Mouse (Mus musculus): ENCODE measurements around the gene Hspa12a. TPM values are rescaled to one million over a fixed set of nuclear protein-coding genes. Genes with fewer than 3 reads are reported as not detected.

Gene Hspa12a
- polyA plus RNA-seq, 2 experiments from 2014 or later = 0.98 to 2.1 TPM

DNA sequence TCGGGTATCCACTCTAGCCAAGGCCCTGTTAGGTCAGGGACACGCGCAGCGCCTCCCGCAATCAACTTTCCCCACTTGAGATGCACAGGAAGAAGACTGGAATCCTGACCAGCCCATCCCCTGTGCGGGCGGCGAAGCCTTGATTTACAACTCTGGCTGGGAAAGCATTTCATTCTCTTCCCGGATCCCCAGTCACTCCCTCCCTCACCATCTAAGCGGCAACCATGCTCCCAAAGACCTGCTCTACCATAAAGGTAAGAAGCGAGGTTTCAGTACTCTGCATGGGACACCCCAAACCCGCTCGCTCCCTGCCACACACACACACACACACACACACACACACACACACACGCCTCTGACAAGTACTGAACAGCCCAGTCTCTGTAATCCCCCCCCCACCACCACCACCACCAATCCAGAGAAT, 83.6 kb downstream of the Hspa12a start:
- no peak for ATAC-seq

DNA sequence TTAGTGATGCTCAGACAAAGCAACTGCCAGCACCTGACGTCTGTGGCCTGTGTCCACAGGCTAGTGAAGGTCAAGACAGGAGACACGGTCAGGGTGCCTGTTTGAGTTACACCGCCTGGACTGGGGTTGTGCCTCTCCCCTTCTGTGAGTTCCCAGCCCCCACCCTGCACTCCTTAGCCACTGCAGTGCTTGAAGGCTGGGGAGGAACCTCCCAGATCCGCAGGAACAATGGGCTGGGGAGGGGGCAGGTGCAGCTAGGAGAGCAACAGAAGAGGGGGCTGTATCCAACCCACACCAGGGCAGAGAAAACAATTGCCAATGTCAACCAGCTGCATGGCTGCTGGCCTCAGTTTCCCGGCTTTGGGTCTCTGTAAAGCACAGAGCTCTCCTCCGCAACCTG, 84.1 kb downstream of the Hspa12a start:
- no peak for ATAC-seq

GRCm38 (mm10) chr19:58856129-58856855, 87.2 kb downstream of the Hspa12a start:
- no peak for ATAC-seq

GRCm38 (mm10) chr19:58854899-58855298, 88.6 kb downstream of the Hspa12a start:
- ATAC-seq = no peak

GRCm38 (mm10) chr19:58853036-58853735, 90.3 kb downstream of the Hspa12a start:
- no peak for ATAC-seq

DNA sequence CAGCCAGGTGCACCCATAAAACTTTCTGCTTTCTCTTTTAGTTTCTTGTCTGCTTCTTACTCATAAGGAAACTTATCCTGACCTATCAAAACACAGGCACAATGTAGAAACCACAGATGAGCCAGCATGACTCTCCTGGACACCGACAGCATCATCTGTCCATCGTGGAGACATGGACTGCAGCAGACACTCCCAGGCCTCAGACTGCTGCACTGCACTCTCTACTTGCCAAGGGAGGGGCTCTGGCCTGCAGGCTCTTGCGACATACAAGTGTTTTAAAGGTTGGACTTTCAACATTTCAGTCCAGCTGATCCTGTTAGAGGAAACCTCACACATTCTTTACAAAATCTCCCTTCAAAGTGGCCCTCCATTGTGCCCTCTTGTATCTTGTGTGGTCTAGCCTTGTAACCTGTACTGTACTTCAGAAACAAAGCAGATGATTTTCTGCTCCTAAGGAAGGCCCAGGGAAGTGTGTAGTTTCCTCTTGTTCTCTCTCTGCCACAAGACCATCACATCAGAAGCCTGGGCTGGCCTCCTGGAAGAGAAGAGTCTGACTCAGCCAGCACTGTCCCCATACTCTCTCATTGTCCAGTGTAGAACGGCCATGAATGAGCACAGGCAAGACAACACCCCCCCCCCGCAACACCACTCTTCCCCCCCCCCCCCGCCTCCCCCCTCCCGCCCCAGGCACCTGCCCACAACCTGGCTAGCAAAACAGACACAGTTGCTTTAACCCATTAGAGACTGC, 92.6 kb downstream of the Hspa12a start:
- peak; percentile 87 for ATAC-seq

GRCm38 (mm10) chr19:58849333-58850131, 93.9 kb downstream of the Hspa12a start:
- no peak for ATAC-seq

GRCm38 (mm10) chr19:58843606-58844005, 99.8 kb downstream of the Hspa12a start:
- no peak for ATAC-seq

GRCm38 (mm10) chr19:58840721-58841271, 102.7 kb downstream of the Hspa12a start:
- no peak for ATAC-seq

- ATAC-seq = no peak
Measured at GRCm38 (mm10) chr19:58839806-58840205, 103.6 kb downstream of the Hspa12a start.

- no peak for ATAC-seq
Measured at GRCm38 (mm10) chr19:58839345-58839744, 104.1 kb downstream of the Hspa12a start.

- no peak for ATAC-seq
Measured at GRCm38 (mm10) chr19:58838706-58839105, 104.7 kb downstream of the Hspa12a start.

DNA sequence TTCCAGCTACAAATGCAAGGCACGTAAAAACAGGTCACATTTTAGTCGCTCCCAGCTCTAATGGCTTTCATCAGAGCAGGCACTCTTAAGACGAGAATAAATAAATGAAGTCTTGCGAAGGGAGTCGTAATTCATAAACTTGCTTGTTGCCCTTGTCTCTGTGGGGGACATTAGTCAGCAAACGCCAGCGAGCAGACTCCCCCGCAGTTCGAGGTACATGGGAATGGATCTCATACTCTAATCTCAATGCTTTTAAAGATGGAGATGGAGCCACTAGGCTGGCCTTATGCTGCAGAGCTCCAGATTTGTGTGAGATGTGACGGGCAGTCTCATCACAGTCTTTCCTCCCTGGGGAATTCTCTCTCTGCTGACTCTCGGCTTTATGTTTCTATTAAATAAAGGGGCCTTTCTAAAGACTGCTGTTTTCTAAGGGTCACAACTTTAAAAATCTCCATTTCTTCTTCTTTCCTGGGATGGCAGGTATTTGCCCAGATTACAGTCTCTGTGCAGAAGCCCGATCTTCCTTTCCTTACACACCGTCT, 109.7 kb downstream of the Hspa12a start:
- no peak for ATAC-seq

DNA sequence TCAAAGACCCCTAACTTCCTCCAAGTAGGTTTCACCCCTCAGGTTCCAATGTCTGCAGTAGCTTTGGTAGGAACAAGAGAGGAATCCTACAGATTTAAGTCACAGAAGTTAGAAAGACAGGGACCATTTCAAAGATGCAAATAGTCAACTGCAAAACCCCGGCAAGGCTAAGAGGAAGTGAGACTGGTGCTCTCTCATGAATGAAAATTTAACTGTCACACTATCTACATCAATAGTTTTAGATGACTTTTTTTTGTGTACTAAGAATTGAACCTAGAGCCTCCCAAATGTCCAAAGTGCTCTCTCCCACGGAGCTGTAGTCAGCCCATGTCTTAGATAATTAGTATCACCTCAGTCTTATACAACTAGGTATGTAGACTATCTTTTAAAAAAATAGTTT, 110.5 kb downstream of the Hspa12a start:
- no peak for ATAC-seq

DNA sequence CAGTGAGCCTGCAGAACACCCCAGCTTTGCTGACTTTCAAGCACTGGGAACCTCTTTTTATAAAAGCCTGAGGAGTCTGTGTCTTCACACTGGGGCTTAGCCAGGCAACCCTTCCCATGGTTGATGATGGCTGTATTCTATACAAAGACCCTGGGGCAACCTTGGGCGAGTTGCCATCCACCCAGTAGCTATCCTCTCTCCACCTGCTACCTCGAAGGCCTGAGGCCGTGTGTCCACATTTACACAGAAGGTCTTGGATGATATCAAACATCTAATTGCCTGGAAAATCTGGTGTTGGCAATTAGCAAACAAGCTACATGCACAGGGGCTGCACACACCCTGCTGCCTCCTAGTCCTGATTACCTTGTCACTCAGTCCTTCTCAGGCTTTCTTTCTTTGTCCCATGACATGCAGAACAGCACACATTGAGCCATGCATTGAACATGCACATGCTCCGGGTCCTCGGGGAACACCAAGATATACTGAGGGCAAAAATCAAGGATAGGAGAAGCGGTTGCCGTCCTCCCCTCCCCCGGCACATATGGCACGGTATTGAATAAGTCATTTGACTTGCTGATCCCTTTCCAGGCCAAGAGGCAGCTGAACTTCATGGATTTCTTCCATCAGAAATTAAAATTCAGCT, 112.1 kb downstream of the Hspa12a start:
- ATAC-seq = no peak

DNA sequence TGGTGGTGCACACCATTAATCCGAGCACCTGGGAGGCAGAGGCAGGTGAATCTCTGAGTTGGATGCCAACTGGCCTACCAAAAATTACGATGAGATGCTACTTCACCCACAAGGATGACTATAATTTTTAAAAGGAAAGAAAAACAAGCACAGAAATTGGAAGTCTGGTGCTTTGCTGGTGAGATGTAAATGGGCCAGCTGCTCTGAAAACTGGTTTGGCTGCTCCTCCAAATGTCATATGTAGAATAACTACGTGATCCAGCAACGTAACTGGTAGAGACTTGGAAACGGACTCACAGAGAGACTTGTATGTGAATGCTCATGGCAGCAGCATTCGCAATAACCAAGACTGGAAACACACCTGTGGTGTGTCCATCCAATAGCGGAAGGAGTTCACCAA, 113.3 kb downstream of the Hspa12a start:
- no peak for ATAC-seq

DNA sequence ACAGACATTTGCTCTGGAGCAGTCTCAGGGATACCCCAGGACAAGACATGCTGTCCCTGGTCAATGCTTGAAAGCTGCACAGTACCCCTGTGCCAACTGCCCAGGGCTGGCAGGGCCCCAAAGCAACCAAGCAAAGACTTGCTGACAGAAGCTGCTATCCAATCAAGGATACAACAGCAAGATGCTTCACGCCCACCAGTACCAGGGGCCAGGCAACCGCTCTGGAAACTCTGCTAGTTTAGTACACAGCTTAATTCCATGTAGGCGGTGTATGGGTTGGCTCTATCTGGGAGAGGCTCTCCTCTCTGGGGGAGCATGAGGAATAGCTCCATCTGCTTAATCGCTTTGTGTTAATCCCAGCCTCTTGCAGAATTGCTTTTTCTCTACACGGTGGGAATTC, 113.9 kb downstream of the Hspa12a start:
- ATAC-seq = no peak

GRCm38 (mm10) chr19:58827656-58828055, 115.8 kb downstream of the Hspa12a start:
- no peak for ATAC-seq

GRCm38 (mm10) chr19:58824316-58824715, 119.1 kb downstream of the Hspa12a start:
- no peak for ATAC-seq

GRCm38 (mm10) chr19:58823301-58823700, 120.2 kb downstream of the Hspa12a start:
- ATAC-seq = no peak

- ATAC-seq = no peak
Measured at GRCm38 (mm10) chr19:58822454-58823200, 120.8 kb downstream of the Hspa12a start.

All from CD4-positive, CD25-positive, alpha-beta regulatory T cell, adult 4 months (primary cell).